Mouse (Mus musculus) lung, postnatal 0 days (tissue): ENCODE measurements around the gene Neurod2.

Source experiments
- CTCF ChIP-seq: IDR thresholded peaks from 2 replicates; pipeline ENCODE4 v1.5.1; 2016; ENCODE audit warnings: antibody characterized with exemption, mild to moderate bottlenecking
- EP300 ChIP-seq: IDR thresholded peaks from 2 replicates; pipeline ENCODE4 v1.6.1; 2016; ENCODE audit warnings: antibody characterized with exemption, mild to moderate bottlenecking, control low read depth

- no peak for TF ChIP-seq CTCF
- TF ChIP-seq EP300 = no peak
These were observed 10.9 kb downstream of the Neurod2 start for GRCm38 (mm10) chr11:98318421-98319116.
